Mouse (Mus musculus): ENCODE measurements around the gene Kif26b.

Kif26b gene

DNA sequence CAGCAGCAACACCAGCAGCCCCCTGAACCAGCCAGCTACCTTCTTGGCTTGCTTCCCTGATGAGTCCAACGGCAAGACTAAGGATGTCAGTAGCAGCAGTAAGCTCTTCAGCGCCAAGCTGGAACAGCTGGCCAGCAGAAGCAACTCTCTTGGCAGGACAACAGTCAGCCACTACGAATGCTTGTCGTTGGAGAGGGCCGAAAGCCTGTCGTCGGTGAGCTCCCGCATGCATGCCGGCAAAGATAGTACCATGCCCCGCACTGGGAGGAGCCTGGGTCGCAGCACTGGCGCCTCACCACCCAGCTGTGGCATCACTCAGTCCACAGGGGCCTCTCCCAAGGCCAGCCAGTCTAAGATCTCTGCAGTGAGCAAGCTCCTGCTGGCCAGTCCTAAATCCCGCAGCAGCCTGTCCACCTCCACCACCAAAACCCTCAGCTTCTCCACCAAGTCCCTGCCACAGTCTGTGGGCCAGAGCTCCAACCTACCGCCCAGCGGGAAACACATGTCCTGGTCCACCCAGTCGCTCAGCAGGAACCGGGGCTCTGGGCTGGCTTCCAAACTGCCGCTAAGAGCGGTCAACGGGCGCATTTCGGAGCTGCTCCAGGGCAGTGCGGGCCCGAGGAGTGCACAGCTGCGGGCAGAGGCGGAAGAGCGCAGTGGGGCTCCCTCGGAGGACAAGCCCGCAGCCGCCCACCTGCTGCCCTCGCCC, 388.4 kb downstream of the Kif26b start:
- no peak for DNase-seq (ENCODE audit: low spot score)

DNA sequence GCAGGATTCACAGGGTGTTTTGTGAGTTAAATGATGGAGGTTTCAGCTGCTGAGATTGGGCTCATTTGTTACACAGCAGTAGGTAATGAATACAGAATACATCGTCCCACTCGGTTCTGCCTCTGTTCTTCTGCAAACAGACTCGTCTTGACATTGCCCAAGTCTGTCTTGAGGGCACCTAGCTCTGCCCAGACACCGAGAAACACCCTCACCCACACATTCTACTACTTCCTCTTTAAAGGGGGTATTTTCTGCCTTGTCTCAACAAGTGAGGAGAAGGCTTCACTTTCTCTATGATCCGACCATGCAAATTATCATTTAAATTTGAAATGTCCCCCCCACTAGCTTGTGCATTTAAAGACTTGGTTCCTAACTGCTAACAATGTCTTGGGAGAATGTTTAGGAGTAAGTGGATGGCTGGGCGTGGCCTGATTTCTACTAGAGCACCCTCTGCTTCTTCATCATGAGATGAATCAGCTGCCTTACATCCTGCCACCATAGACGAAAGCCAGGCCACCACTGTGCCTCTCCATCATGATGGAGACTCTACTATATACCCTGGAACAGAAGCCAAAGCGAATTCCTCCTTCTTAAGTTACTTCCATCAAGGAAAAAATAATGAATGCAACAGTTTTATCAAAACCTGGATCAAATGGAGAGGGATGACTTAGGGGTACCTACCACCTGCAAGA, 395.7 kb downstream of the Kif26b start:
- DNase-seq (ENCODE audit: low spot score) = no peak

- no peak for DNase-seq (ENCODE audit: low spot score)
Observed at GRCm38 (mm10) chr1:178929531-178929930, 400.6 kb downstream of the Kif26b start.

GRCm38 (mm10) chr1:178933953-178934637, 405.2 kb downstream of the Kif26b start:
- no peak for DNase-seq (ENCODE audit: low spot score)

DNA sequence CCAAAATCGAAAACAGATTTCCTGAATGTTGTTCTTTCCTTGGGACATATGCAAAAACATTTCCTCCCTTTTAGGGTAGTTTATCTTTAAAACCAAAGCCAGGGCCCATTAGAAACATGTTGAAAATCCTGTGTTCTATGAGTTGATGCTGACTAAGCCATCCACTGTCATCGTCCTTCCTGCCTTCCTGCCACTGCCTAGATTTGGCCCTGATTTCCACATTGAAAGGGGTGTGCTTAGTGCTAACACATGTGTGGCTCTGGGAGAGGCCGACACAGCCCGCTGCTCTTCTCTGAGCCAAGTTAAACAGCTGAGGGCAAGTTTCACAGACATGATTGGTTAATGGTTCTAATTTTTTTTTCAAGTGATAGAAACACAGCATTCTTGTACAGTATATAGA, 407.5 kb downstream of the Kif26b start:
- no peak for DNase-seq (ENCODE audit: low spot score)

DNA sequence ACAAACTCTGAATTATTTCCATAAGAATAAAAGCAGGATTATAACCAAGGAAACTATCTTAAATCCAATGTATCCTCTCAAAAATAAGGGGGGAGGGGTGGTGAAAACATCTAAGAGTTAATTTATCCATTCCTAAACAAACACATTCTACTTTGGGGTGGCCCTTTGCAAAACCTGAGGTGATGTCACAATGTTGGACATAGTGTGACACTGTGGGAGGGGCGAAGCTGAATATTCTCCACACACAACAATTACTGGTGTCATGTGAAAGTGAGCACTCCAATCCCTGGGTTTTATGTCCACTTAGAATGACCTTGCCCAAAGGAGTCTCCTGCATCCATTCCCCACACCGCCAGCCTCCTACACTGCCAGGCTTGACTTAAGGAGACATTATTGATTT, 408.1 kb downstream of the Kif26b start:
- no peak for DNase-seq (ENCODE audit: low spot score)

- no peak for DNase-seq (ENCODE audit: low spot score)
Observed at GRCm38 (mm10) chr1:178940353-178940752, 411.4 kb downstream of the Kif26b start.

- DNase-seq (ENCODE audit: low spot score) = no peak
Observed at GRCm38 (mm10) chr1:178942251-178942963, 413.5 kb downstream of the Kif26b start.

DNA sequence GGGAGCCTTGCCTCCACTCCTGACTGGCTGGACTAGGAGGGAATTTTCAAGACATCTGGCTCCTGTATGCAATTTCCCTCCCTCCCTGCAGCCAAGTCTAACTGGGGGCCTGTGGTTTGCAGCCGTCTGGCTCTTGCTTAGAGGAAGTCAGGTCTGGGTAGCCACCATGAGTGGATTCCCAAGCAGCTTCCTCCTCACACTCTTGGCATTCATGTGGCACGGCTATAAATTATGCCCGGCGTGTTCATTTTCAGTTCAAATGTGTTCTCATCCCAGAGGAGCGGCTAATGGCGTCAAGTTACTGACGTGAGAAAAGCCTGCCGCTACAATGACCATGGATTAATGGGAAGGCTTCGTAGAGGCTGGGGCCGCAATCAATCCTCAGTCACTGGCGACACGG, 424.0 kb downstream of the Kif26b start:
- DNase-seq (ENCODE audit: low spot score) = peak; percentile 42

GRCm38 (mm10) chr1:178958641-178959040, 429.7 kb downstream of the Kif26b start:
- DNase-seq (ENCODE audit: low spot score) = no peak

DNA sequence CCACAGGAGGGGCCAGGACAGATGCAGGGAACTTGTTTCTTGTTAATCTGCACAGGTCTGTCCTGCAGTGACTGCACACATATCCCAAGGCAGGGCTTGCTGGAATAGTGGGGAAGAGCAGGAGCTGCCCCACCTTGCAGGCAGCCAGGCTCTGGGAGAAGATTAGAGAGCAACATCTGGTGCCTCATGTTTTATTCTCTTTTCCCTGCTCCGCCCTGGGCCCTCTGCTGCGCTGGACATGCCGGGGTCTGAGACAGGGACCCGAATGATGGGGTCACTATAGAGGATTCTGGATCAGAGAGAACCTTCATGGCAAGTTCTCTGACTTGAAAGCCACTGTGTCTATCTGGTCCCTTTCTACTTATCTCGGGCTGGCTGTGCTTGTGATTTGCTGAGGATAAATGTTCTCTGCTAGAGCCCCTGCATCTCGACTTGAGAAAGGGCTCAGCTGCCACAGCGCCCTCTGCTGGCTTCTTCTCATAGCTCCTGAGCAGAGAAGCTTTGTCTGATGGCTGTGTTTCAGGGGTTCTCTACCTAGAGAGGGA, 431.2 kb downstream of the Kif26b start:
- peak; percentile 93 for DNase-seq (ENCODE audit: low spot score)

GRCm38 (mm10) chr1:178961661-178962060, 432.7 kb downstream of the Kif26b start:
- DNase-seq (ENCODE audit: low spot score) = no peak

DNA sequence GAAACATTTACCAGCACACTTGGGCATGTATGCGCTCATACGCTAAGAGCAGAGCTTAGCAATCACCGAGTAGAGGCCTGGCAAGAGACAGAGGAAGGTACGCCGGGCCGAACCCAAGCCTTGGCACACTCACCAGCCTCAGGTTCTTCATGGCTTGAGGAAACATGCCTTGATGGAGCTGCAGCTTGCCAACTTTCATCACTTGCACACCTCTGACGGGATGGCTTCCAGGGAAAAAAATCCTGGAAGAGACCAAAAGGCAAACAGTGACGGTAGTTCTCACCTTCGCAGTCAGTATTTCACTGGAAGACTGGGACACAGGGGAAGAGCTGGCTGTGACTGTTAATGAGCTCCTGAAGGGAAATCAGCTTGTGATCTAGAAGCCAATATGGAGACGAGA, 443.1 kb downstream of the Kif26b start:
- no peak for DNase-seq (ENCODE audit: low spot score)

- peak; percentile 51 for DNase-seq (ENCODE audit: low spot score)
Observed at GRCm38 (mm10) chr1:178978617-178979245, 449.8 kb downstream of the Kif26b start.

DNA sequence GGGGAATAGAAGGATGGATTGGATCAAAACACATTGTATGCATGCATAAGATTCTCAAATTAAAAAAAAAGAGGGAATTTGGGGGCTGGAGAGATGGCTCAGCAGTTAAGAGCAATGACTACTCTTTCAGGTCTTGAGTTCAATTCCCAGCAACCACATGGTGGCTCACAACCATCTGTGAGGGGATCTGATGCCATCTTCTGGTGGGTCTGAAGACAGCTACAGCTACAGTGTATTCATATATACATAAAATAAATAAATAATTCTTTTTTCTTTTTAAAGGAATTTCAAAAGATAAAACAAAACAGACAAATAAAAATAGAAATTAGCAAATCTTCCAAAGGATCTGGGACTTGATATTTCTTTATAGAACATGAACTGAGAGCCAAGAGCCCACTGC, 451.3 kb downstream of the Kif26b start:
- DNase-seq (ENCODE audit: low spot score) = no peak

DNA sequence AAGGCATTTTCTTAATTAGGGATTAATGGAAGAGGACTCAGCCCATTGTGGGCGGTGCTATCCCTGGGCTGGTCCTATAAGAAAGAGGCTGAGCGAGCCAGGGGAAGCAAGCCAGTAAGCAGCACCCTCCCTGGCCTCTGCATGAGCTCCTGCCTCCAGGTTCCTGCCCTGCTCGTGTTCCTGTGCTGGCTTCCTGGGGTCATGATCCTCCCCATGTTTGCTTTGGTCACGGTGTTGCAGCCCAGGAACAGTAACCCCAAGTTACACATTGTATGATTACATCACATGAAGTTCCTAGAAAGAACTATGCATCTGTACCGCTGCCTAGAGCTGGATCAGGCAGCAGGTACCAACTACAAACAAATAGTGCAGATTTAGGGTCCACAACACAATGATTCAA, 452.7 kb downstream of the Kif26b start:
- no peak for DNase-seq (ENCODE audit: low spot score)

- no peak for DNase-seq (ENCODE audit: low spot score)
Observed at GRCm38 (mm10) chr1:178988176-178988575, 459.3 kb downstream of the Kif26b start.
